Mouse (Mus musculus) brown adipose tissue, adult 24 weeks (tissue): Measurements from ENCODE around the gene Asphd1. TPM values are rescaled to one million over a fixed set of nuclear protein-coding genes. Genes with fewer than 3 reads are reported as not detected.

ENCODE experiments used
- H3K27ac ChIP-seq: fragments of 200-500 bp; replicated peaks from 2 replicates; pipeline ENCODE4 v1.5.1; 2012; ENCODE audit warnings: low read depth, mild to moderate bottlenecking, low read length
- H3K4me1 ChIP-seq: fragments of 200-500 bp; 2 replicates; pipeline ENCODE4 v1.6.1; 2012; ENCODE audit warnings: low read length, mixed read lengths; ENCODE audit not compliant: control insufficient read depth, insufficient read depth, insufficient read length
- H3K4me3 ChIP-seq: fragments of 200-500 bp; 2 replicates; pipeline ENCODE4 v1.5.1; 2012; ENCODE audit warnings: low read depth, mild to moderate bottlenecking, low read length, moderate library complexity; ENCODE audit not compliant: insufficient read depth
- polyA plus RNA-seq: library from polyadenylated mRNA; stranded (reverse); fragments of >200 nt; gene quantifications from 2 replicates; pipeline ENCODE4 v1.2.4, GENCODE M21; 2012; ENCODE audit not compliant: missing spikeins, insufficient read depth, insufficient read length

Gene Asphd1
- polyA plus RNA-seq, 1 experiment: not detected

DNA sequence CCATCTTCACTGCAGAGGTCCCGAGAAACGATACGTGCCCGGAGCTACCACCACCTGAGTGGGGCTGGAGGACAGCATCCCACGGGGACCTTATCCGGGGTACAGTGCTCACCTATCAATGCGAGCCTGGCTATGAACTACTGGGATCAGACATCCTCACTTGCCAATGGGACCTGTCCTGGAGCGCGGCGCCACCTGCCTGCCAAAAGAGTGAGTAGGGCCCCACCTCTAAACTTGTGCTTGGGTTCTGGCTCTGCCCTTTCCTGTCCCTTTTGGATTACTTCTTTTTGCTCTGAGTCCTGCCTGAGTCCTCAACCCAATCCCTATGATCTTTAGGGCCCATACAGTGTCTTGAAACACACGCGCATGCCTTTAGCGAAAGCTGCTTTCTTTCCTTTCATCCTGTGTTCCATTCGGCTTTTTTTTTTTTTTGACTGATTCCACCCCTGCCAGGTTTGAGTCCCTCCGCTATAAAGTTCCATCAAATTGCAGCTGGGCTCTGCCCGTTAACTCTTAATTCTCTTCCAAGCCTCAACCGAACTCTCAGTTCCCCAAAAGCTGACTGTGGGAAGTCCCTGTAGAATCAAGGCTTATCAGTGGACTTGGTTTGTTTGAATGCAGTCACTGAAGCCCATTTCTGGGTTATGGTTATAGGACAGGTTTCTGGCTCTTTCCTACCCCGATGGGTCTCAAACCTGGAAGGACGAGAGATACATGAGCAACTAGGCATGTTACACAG, 14.3 kb upstream of the Asphd1 start:
- Histone ChIP-seq H3K4me3 (no peak overlapping the region), H3K4me1 (no peaks in the 10 kb centered on the region; the same call in 1 of the 2 replicates), H3K27ac (no peak overlapping the region)

DNA sequence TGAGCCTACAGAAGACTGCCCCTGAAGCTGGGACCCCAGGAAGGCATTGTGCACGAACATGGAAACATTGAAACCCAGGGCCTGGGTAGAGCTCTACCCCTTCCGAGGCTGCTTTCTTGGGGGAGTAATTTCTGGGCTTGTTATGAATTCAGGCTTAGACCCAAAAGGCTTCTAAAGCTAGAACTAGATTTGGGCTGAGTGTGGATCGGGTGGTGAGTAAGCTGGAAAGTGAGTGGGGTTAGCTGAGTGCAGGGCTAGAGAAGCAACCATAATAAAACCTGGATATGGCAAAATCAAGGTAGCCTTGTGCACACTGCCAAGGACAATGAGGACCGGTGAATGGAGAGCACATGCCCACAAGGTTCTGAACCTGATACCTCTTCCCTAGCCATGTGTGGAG, 12.6 kb upstream of the Asphd1 start:
- H3K4me1 ChIP-seq: no peaks in the 10 kb centered on the region; the same call in 1 of the 2 replicates
- no peak overlapping the region for H3K4me3 ChIP-seq
- no peak overlapping the region for H3K27ac ChIP-seq

DNA sequence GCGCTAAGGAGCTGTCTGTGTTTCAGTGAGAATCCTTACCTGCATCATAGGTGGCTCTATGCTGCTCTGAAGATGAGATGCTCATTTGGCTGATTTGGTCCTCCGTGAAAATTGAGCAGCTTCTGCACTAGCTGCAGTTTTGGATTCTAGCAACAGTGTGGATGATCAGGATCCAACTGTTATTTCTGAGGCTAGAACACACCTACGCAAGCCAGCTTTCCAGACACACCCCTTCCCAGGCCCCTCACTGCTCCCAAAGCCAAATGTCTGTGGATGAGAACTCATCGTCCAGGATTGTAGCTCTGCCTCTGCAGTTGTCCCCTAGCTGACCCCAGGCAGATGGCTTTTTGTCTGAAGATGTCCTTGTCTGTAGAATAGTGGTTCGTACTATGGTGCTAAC, 11.7 kb upstream of the Asphd1 start:
- Histone ChIP-seq H3K4me3 (no peak overlapping the region), H3K4me1 (no peaks in the 10 kb centered on the region; the same call in 1 of the 2 replicates), H3K27ac (no peak overlapping the region)

DNA sequence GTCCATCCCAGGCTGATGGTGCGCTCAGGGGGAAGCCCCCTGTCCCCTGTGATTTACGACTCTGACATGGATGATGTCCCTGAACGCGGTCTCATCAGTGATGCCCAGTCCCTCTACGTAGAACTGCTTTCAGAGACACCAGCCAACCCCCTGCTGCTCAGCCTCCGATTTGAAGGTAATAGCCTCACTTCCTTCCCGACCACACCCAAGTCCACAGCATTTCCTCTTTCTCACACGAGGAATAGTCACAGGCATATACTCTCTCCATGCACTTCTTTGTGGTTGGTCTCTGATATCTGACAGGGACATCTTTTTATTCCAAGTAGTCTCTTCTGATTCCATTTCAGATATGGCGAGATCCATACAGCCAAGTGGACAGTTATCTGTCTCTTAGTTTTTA, 10.4 kb upstream of the Asphd1 start:
- H3K27ac ChIP-seq: no peak overlapping the region
- H3K4me1 ChIP-seq: no peaks in the 10 kb centered on the region; the same call in 1 of the 2 replicates

DNA sequence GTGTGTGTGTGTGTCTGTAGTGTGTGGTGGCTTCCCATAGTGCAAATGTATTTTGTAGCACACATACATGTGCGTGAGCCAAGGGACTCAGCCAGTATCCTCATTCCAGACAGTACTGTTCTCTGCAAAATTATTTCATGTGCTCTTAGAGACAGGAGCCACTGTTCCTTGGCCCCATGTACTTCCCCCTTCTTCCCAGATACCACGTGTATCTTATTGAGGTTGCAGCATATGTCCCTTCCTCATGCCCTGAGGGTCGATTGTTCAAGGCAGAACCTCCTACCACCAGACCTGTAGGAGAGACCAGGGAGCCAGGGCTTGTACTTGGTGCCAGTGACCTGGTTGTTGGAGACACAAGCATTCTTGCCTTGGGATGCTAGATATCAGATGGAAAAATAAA, 5.7 kb upstream of the Asphd1 start:
- Histone ChIP-seq H3K4me3 (no peak overlapping the region), H3K4me1 (no peaks in the 10 kb centered on the region; the same call in 1 of the 2 replicates), H3K27ac (no peak overlapping the region)

More for the DNA sequence above, 10.4 kb upstream of the Asphd1 start:
- H3K4me3 ChIP-seq: no peak overlapping the region

DNA sequence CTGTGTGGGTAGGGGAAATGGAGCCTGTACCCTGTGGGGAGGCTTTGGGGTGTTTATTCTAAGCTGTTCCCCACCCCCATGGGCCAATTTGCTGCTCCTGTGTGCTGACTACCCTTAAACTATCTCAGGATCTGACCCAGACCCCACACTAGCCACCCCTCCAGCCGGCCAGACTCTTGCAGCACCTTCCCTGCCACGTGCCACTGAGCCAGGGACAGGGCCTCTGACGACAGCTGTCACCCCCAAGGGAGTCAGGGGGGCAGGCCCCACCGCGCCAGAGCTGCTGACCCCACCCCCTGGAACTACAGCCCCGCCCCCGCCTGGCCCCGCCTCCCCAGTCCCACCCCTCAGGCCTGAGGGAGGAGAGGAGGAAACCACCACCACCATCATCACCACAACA, 3.3 kb upstream of the Asphd1 start:
- Histone ChIP-seq H3K4me1 (peaks cover 3% of the 10 kb centered on the region), H3K4me3 (no peak overlapping the region)

DNA sequence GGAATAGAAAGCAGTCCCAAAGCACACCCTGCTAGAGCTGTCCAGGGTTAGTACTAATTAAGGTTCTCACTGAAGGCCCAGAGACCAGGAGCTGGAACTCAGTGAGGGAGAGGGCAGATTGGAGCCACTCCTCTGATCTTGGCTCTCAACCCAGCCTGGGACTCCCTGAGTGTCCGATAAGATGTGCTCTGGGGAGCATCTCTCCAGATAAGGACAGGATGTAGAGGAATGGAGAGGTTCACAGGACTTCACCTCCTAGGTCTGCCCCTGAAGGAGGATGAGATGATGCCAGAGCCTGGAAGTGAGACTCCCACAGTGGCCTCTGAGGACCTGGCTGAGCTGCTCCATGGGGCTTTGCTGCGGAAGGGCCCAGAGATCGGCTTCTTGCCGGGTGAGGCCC, 2.4 kb upstream of the Asphd1 start:
- Histone ChIP-seq H3K4me3 (no peak overlapping the region), H3K27ac (no peak overlapping the region), H3K4me1 (peaks cover 3% of the 10 kb centered on the region)

More for the DNA sequence above, 3.3 kb upstream of the Asphd1 start:
- H3K27ac ChIP-seq: no peak overlapping the region

DNA sequence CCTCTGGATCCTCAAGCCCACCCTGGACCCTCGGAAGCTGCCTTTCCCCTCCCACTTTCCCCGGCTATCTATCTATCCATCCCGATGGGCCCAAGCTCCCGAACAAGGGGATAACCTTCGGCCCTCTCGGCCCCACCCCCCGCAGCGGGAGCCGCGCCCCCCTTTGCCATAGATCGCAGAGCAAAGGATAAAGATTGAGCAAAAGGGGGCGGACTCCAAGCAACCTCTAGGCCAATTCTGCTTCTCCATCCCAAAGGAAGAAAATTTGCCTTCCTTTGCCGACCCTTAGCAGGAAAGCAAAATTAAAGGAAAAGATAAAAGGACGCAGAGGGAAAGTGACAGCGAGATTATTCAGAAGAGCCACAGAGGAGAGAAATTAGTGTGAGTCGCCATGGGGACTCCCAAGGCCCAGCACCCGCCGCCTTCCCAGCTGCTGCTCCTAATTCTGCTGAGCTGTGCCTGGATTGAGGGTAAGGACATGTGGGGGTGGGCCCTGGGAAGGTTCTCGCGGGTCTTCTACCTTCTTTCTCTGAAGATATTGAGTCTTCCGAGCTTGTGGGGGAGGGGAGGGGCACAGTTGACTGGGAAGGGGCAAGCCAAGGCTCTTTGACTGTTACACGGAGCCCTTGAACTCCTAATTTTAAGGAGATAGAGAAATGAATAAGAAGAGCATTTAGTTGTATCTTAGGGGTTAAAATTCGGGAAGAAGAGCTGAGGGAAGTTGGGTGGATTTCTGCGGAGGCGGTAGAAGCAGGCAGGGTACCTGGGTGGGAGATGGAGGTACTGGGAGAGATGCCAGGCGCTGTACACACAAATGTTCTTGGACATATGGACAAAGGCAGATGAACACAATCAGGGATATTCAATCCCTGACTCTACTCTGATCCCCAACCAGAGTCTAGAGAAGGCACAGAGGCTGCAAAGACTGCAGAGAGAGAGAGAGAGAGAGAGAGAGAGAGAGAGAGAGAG, 1.5 kb upstream of the Asphd1 start:
- peak overlapping the region; percentile 30 for H3K4me3 ChIP-seq
- H3K27ac ChIP-seq: no peak overlapping the region
- H3K4me1 ChIP-seq: peaks cover 3% of the 10 kb centered on the region

DNA sequence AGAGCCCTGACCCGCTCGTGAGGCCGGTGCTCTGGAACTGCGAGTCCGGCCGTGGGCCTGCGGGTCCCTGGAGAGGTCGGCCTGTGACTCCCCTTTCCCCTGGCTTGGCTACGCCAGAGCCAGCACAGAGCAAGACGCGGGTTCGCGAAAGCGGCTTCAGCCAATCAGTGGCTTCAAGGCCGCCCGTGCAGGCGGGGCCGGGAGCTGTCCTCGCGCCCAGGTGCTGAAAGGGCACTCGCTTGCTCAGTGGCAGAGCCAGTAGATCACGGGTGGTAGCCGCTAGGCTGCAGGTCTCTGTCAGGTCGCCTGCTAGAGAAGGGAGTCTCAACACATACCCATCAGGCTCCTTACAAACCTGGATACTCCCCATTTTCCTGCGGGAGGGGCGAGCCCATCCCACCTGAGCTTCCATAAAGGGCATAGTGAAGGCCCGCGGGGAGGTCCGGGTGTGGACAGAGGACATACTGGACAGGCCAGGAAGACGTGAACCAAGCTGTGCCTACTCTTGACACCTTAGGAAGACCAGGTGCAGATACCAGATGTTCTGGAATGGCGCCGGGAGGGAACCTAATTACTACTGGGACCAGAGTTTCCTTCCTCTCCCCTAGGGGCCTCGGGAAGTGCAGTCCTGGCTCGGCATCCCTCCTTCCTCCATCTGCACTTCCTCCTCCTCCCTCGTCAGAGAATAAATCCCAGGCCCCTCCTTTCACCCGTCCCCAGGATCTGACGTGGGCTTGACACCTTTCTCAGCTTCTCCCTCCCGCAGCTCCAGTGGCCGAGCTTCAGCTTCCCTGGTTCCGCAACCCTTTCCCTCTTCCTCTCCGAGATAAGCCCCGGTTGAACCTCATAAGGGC, 638 bp upstream of the Asphd1 start, which contains the start of gene Sez6l2:
Gene Sez6l2 (plus strand): TSS at position 771 of the 854 bp plus-strand sequence.
- peaks cover 3% of the 10 kb centered on the region for H3K4me1 ChIP-seq
- peak within 1 kb of the TSS; percentile 48 for H3K4me3 ChIP-seq
- H3K27ac ChIP-seq: no peak within 1 kb of the TSS

DNA sequence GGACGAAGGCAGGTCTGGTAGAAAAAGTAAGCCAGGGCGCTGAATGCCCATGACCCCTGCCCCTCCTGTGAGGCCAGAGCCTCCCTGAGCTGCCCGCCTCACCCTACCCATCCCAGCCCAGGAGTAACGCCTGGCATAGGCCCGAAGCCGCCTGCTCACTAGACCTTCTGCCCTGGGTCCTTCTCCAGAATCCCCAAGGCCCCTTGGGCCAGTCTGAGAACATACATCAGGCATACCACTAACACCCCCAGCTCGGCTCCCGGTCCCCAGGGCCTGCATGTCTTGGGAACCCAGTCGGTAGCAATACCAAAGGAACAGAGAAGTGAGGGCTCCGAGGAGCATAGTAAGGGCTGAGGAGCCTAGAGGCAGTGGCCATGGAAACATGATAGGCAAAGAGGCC, 756 bp downstream of the Asphd1 start:
- Histone ChIP-seq H3K4me3 (no peak overlapping the region), H3K27ac (no peak overlapping the region), H3K4me1 (peaks cover 3% of the 10 kb centered on the region)

DNA sequence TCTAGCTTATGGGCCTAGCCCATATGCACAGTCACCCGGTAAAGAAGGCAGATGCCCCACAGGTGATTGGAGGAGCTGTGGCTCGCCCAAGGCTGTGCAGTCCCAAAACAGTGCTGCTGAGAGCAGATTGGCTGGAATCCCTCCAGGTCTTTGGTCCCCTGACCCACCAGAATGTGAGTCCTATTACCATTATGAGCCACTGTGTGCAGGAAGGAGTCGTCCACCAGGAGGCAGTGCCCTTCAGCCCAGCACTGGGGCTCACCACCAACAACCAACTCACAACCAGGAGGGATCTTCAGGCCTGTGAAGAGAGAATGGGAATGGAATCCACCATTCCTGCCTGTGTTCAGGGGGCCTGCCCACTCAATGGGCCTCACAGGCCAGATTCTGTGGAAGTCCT, 2.9 kb downstream of the Asphd1 start:
- H3K27ac ChIP-seq: no peak overlapping the region
- H3K4me1 ChIP-seq: peaks cover 3% of the 10 kb centered on the region
- H3K4me3 ChIP-seq: no peak overlapping the region

DNA sequence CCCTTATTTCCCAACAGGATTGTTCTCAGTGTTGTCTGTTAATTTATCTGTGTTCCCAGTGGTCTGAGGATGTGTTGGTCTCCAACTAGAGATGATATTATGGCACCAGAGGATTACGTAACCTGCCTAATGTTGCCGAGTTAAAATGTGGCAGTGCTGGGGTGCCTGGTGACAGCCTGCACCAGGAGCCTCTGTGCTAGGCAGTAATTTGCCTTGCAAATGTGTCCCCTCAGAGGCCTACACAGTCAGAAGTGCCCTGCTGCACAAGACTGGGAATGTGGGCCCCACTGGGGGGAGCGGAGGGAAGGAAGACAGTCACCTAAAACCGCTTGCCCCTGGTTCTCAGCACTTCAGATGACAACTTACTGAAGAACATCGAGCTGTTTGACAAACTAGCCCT, 7.6 kb downstream of the Asphd1 start:
- H3K4me3 ChIP-seq: no peak overlapping the region
- no peaks in the 10 kb centered on the region for H3K4me1 ChIP-seq
- no peak overlapping the region for H3K27ac ChIP-seq

DNA sequence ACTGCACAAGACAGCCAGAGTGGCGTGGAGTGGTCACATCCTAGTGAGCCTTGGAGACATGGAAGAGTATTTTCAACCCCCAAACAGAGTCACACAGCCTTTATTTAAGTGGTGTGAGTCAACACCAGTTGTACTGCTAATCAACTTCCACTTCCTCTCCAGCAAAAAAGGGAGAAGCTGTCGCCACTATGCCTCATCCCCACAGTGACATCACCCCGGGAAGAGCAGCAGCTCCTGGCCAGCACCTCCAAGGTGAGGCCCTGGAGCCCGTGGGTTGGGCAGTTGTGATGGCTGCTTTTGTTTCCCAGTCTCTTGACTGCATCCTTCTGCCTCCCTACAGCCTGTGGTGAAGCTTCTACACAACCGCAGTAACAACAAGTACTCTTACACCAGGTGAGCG, 8.2 kb downstream of the Asphd1 start:
- Histone ChIP-seq H3K4me1 (no peaks in the 10 kb centered on the region), H3K27ac (no peak overlapping the region), H3K4me3 (no peak overlapping the region)

DNA sequence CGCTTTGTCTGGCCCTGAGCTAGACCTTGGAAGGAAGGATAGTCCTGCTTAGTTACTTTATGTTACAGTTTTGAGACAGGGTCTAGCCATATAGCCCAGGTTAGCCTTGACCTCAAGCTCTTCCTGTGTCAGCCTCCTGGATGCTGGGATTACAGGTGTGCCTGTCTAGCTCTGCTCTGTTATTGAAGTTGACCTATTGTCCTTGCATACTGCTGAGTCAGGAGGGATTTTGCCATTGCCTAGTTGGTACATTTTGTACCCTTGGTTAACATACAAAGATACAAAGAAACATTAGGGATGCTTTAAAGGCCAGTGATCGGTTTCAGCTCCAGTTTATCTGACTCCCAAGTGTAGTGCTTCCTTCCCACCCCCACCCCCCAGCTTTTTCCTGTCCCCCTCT, 16.7 kb downstream of the Asphd1 start:
- Histone ChIP-seq H3K4me1 (no peaks in the 10 kb centered on the region), H3K4me3 (no peak overlapping the region), H3K27ac (no peak overlapping the region)

DNA sequence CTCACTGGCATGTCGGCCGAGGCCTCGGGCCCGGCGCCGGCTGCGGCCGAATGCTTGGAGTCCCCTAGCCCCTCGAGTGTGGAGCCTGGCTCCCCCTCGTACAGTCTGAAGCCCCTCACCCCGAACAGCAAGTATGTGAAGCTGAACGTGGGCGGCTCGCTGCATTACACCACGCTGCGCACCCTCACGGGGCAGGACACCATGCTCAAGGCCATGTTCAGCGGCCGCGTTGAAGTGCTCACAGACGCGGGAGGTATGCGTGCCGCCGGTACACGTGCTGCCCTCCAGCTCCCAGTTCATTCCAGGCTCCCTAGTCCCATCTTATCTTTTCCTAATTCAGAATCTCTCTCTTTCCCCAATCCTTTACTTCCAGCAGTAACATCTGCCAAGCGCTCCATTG, 20.3 kb downstream of the Asphd1 start:
- Histone ChIP-seq H3K4me3 (peak overlapping the region; percentile 75), H3K4me1 (no peaks in the 10 kb centered on the region), H3K27ac (no peak overlapping the region)
